Mouse (Mus musculus) CH12.LX (cell line): ENCODE data around the gene Tfr2. TPM values are rescaled to one million over a fixed set of nuclear protein-coding genes. Genes with fewer than 3 reads are reported as not detected.

Source experiments
- DNase-seq: peaks from one replicate; pipeline ENCODE4 v3.0.0-alpha.2; 2013; ENCODE audit errors: extremely low read depth
- H3K27ac ChIP-seq: 2 replicates; pipeline ENCODE4 v1.5.1; 2012; ENCODE audit warnings: low read depth, mild to moderate bottlenecking, control low read depth, moderate library complexity; ENCODE audit not compliant: insufficient read depth
- H3K27me3 ChIP-seq: replicated peaks from 2 replicates; pipeline ENCODE3; 2012; ENCODE audit warnings: inconsistent platforms
- H3K36me3 ChIP-seq, 2 experiments: replicated peaks in 1 of 2; 2 replicates each; pipeline versions ENCODE3 to v1.6.1; 2012; ENCODE audit warnings: inconsistent platforms in 1 of 2, low read length in 1 of 2, mild to moderate bottlenecking in 1 of 2, mixed read lengths in 1 of 2, moderate library complexity in 1 of 2; ENCODE audit not compliant: control insufficient read depth in 1 of 2, insufficient read depth in 1 of 2
- H3K4me1 ChIP-seq, 2 experiments: 2 replicates each; pipeline ENCODE4 v1.6.1; 2012; ENCODE audit warnings: inconsistent platforms in 1 of 2, moderate library complexity in 1 of 2; ENCODE audit not compliant: insufficient read depth in 2 of 2, control insufficient read depth in 1 of 2
- H3K4me2 ChIP-seq: 2 replicates; pipeline ENCODE4 v1.6.1; 2012; ENCODE audit warnings: low read depth, mild to moderate bottlenecking, control low read depth; ENCODE audit not compliant: poor library complexity, insufficient read depth, severe bottlenecking
- H3K4me3 ChIP-seq, 3 experiments: fragments of 150-350 bp in 1 of 3; sonication (generic) in 1 of 3; replicated peaks in 1 of 3; 2 replicates each; pipeline versions ENCODE3 to v1.5.1; 2011 to 2012; ENCODE audit warnings: low read depth in 2 of 3, low read length in 2 of 3, mild to moderate bottlenecking in 2 of 3, moderate library complexity in 2 of 3, control low read depth in 1 of 3, improper control_type of control experiment in 1 of 3, inconsistent platforms in 1 of 3, mixed read lengths in 1 of 3; ENCODE audit not compliant: poor library complexity in 1 of 3
- H3K79me2 ChIP-seq: replicated peaks from 2 replicates; pipeline ENCODE4 v1.6.1; 2012; ENCODE audit warnings: mild to moderate bottlenecking, moderate library complexity; ENCODE audit not compliant: control insufficient read depth, poor library complexity, insufficient read depth, severe bottlenecking; ENCODE audit errors: extremely low read depth
- H3K9ac ChIP-seq: 2 replicates; pipeline ENCODE4 v1.6.1; 2012; ENCODE audit warnings: low read depth, mild to moderate bottlenecking, control low read depth, moderate library complexity; ENCODE audit not compliant: insufficient read depth
- H3K9me3 ChIP-seq: replicated peaks from 2 replicates; pipeline ENCODE3; 2012; ENCODE audit warnings: low read length, inconsistent platforms, mixed read lengths
- CHD1 ChIP-seq: IDR thresholded peaks from 2 replicates; pipeline ENCODE4 v1.6.1; 2012; ENCODE audit warnings: low read depth, low read length, improper control_type of control experiment, inconsistent platforms
- CHD2 ChIP-seq: IDR thresholded peaks from 2 replicates; pipeline ENCODE4 v1.6.1; 2011; ENCODE audit warnings: low read length, improper control_type of control experiment
- ELF1 ChIP-seq: IDR thresholded peaks from 2 replicates; pipeline ENCODE4 v1.6.1; 2014; ENCODE audit warnings: low read depth, mild to moderate bottlenecking, inconsistent platforms, low read length, improper control_type of control experiment
- EP300 ChIP-seq: IDR thresholded peaks from 2 replicates; pipeline ENCODE4 v1.6.1; 2011; ENCODE audit warnings: low read length, improper control_type of control experiment
- ETS1 ChIP-seq: conservative IDR thresholded peaks from 2 replicates; pipeline ENCODE4 v1.6.1; 2012; ENCODE audit warnings: low read depth, mild to moderate bottlenecking, inconsistent platforms, low read length, improper control_type of control experiment, moderate library complexity
- GABPA ChIP-seq: IDR thresholded peaks from 2 replicates; pipeline ENCODE4 v1.6.1; 2012; ENCODE audit warnings: low read depth, low read length, improper control_type of control experiment, inconsistent platforms; ENCODE audit not compliant: insufficient replicate concordance
- HCFC1 ChIP-seq: IDR thresholded peaks from 2 replicates; pipeline ENCODE4 v1.6.1; 2012; ENCODE audit warnings: low read depth, mild to moderate bottlenecking, inconsistent platforms, low read length, improper control_type of control experiment
- JUN ChIP-seq: IDR thresholded peaks from 2 replicates; pipeline ENCODE4 v1.6.1; 2011; ENCODE audit warnings: low read depth, mild to moderate bottlenecking, low read length, improper control_type of control experiment, moderate library complexity; ENCODE audit not compliant: insufficient read depth
- KAT2A ChIP-seq: IDR thresholded peaks from 2 replicates; pipeline ENCODE4 v1.6.1; 2012; ENCODE audit warnings: low read length, improper control_type of control experiment, inconsistent platforms; ENCODE audit not compliant: insufficient replicate concordance
- MAFK ChIP-seq: IDR thresholded peaks from 2 replicates; pipeline ENCODE4 v1.6.1; 2011; ENCODE audit warnings: low read length, improper control_type of control experiment; ENCODE audit not compliant: insufficient replicate concordance
- MAX ChIP-seq: IDR thresholded peaks from 2 replicates; pipeline ENCODE4 v1.6.1; 2011; ENCODE audit warnings: low read length, improper control_type of control experiment
- MXI1 ChIP-seq: IDR thresholded peaks from 2 replicates; pipeline ENCODE4 v1.6.1; 2011; ENCODE audit warnings: mild to moderate bottlenecking, low read depth, low read length, improper control_type of control experiment
- MYC ChIP-seq: IDR thresholded peaks from 2 replicates; pipeline ENCODE4 v1.6.1; 2011; ENCODE audit warnings: low read depth, mild to moderate bottlenecking, improper control_type of control experiment, low read length
- RCOR1 ChIP-seq: conservative IDR thresholded peaks from 2 replicates; pipeline ENCODE4 v1.6.1; 2012; ENCODE audit warnings: low read depth, mild to moderate bottlenecking, inconsistent platforms, low read length, improper control_type of control experiment
- SIN3A ChIP-seq: IDR thresholded peaks from 2 replicates; pipeline ENCODE4 v1.6.1; 2012; ENCODE audit warnings: low read length, improper control_type of control experiment, inconsistent platforms
- SMC3 ChIP-seq: IDR thresholded peaks from 2 replicates; pipeline ENCODE4 v1.6.1; 2011; ENCODE audit warnings: low read depth, low read length, improper control_type of control experiment
- TBP ChIP-seq: conservative IDR thresholded peaks from 2 replicates; pipeline ENCODE4 v1.6.1; 2011; ENCODE audit warnings: low read depth, low read length, improper control_type of control experiment
- TCF12 ChIP-seq: IDR thresholded peaks from 2 replicates; pipeline ENCODE4 v1.6.1; 2014; ENCODE audit warnings: low read depth, mild to moderate bottlenecking, inconsistent platforms, low read length, improper control_type of control experiment
- UBTF ChIP-seq: IDR thresholded peaks from 2 replicates; pipeline ENCODE4 v1.6.1; 2012; ENCODE audit warnings: low read depth, mild to moderate bottlenecking, inconsistent platforms, low read length, improper control_type of control experiment, moderate library complexity
- ZC3H11A ChIP-seq: IDR thresholded peaks from 2 replicates; pipeline ENCODE4 v1.6.1; 2012; ENCODE audit warnings: low read depth, mild to moderate bottlenecking, inconsistent platforms, low read length, improper control_type of control experiment
- ZKSCAN1 ChIP-seq: IDR thresholded peaks from 2 replicates; pipeline ENCODE4 v1.6.1; 2012; ENCODE audit warnings: low read depth, inconsistent platforms, low read length, improper control_type of control experiment, borderline replicate concordance
- ZNF384 ChIP-seq: IDR thresholded peaks from 2 replicates; pipeline ENCODE4 v1.6.1; 2012; ENCODE audit warnings: low read depth, low read length, improper control_type of control experiment, inconsistent platforms
- dilution Hi-C: fragments of 300-500 bp; cut with MboI; formaldehyde crosslinking; loops from 2 replicates; pipeline ENCODE4 v1.14.3; 2020; ENCODE audit warnings: low sequenced_read_pairs; ENCODE audit not compliant: extremely low pct_unique_long_range_greater_than_20kb, extremely low pct_ligation_motif_present
- in situ Hi-C: fragments of 300-500 bp; cut with MboI; formaldehyde crosslinking; loops from 3 replicates; pipeline ENCODE4 v1.14.3; 2019; ENCODE audit warnings: low sequenced_read_pairs, low pct_ligation_motif_present, low pct_unique_long_range_greater_than_20kb, mixed read lengths
- polyA plus RNA-seq: library from polyadenylated mRNA; unstranded; fragments of >175 nt; gene quantifications from 2 replicates; pipeline ENCODE4 v1.2.1, GENCODE M21; 2012; ENCODE audit warnings: low read depth; ENCODE audit not compliant: insufficient read length
- total RNA-seq, 2 experiments: library from RNA; depleted of rRNA; stranded (reverse); fragments of 300-350 nt in 1 of 2; fragments of >200 nt in 1 of 2; gene quantifications; 2 replicates each; pipeline ENCODE4 v1.2.3; 2012 to 2014

The Tfr2 gene
- total and polyA plus RNA-seq, 3 experiments, result 0.67 to 2.2 (median 2.2) TPM

DNA sequence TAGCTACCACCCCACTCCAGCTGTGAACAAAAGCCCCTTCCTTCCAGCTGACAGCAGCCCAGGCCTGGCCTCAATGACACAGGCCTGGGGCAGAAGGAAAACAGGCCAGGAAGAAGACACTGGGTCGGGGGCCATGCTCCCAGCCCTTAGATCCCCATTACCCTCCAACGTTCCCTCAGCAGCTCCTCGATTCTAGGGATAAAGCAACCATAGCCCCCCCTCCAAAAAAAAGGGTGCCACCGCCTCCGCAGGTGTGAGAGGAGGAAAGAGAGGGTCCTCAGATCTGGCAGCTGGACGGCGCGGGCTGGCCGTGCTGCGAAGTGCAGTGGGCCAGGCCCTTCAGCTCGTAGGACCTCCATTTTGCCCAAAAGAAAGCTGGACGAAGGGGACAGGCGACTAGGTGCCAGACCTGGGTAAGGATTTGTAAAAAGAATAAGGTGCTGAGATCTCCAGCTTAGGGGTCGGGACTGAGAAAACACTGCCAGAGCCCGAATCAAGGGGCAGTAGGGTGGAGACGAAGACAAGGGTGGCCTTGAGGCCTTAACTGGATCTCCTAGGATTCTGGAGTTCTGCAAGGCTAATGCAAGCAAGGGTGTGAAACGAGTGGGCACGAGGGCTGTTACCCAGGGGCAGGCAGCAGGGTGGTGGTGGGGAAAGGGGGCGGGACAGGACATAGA is 37.4 kb upstream of the Tfr2 start:
- Histone ChIP-seq H3K79me2 (peaks cover 29% of the 10 kb centered on the region), H3K9me3 (no peaks in the 10 kb centered on the region), H3K27ac (peak overlapping the region; percentile 44; the same call in 1 of the 2 replicates), H3K9ac (peak overlapping the region; percentile 96), H3K27me3 (peaks cover 1% of the 10 kb centered on the region), H3K36me3 (peaks cover 27 to 32% of the 10 kb centered on the region in 2 experiments), H3K4me1 (peaks cover 3 to 37% of the 10 kb centered on the region in 2 experiments; a peak in 3 of 4 replicates), H3K4me2 (peak overlapping the region; percentile 81), H3K4me3 (peak overlapping the region; percentile 79 to 93 (median 93))
- peak; percentile 14 for DNase-seq
- in situ Hi-C loops (loop anchor here (5.0 kb wide), 1 partner anchor 35 kb away; the partner anchor contains the start of gene Tfr2), dilution Hi-C loops (no loop called here)
- TF ChIP-seq SIN3A (peak; percentile 46; the same call in 1 of the 2 replicates), RCOR1 (no peak), UBTF (no peak), MAFK (no peak), MXI1 (peak; percentile 38; the same call in 1 of the 2 replicates)

DNA sequence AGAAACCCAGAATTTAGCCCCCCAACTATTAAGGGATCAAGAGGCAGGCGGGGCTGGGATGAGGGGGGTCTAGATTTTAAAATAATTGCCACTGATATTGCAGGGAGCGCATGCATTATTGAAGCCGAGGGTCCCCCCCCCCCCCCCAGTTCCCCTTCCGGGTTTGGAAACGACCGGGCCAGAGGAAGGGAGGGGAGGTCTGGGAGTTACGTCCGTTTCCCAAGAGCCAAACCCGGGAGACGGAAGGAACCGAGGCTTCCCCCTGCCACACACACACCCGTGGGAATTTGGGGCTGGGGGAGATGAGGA is 36.9 kb upstream of the Tfr2 start:
- in situ Hi-C loops (loop anchor here (5.0 kb wide), 1 partner anchor 35 kb away; the partner anchor contains the start of gene Tfr2), dilution Hi-C loops (no loop called here)
- Histone ChIP-seq H3K4me3 (peak overlapping the region; percentile 79 to 93 (median 93)), H3K36me3 (peaks cover 23 to 27% of the 10 kb centered on the region in 2 experiments), H3K27ac (peak overlapping the region; percentile 65), H3K9ac (peak overlapping the region; percentile 96), H3K4me2 (peak overlapping the region; percentile 81), H3K27me3 (peaks cover 1% of the 10 kb centered on the region), H3K79me2 (peaks cover 29% of the 10 kb centered on the region), H3K4me1 (peaks cover 3 to 35% of the 10 kb centered on the region in 2 experiments; a peak in 3 of 4 replicates), H3K9me3 (no peaks in the 10 kb centered on the region)
- no peak for DNase-seq
- no peak for TF ChIP-seq MAX
- TF ChIP-seq CHD1, result no peak
- TF ChIP-seq ELF1, result peak; percentile 76

- DNase-seq, result peak; percentile 97
- H3K9ac ChIP-seq, result peak within 1 kb of the TSS; percentile 96
- H3K36me3 ChIP-seq, result peaks cover 19 to 22% of the 10 kb centered on the region in 2 experiments
- dilution Hi-C loops (no loop called here), in situ Hi-C loops (loop anchor here (5.0 kb wide), 1 partner anchor 34 kb away; the partner anchor contains the start of gene Tfr2)
- H3K4me1 ChIP-seq, result peaks cover 3 to 34% of the 10 kb centered on the region in 2 experiments; a peak in 3 of 4 replicates
- no peaks in the 10 kb centered on the region for H3K9me3 ChIP-seq
- peak within 1 kb of the TSS; percentile 81 for H3K4me2 ChIP-seq
- H3K27ac ChIP-seq, result peak within 1 kb of the TSS; percentile 65
- H3K27me3 ChIP-seq, result peaks cover 1% of the 10 kb centered on the region
- H3K4me3 ChIP-seq, result peak within 1 kb of the TSS; percentile 79 to 93 (median 93)
- H3K79me2 ChIP-seq, result peaks cover 29% of the 10 kb centered on the region
- TF ChIP-seq TBP (0 out of 2 replicates have a peak, but pooled peaks have one; percentile 69), HCFC1 (peak; percentile 66), ZC3H11A (no peak), MYC (0 out of 2 replicates have a peak, but pooled peaks have one; percentile 18), ZNF384 (peak; percentile 96), ETS1 (no peak; the same call in 1 of the 2 replicates), SMC3 (no peak; the same call in 1 of the 2 replicates), ZKSCAN1 (peak; percentile 52; the same call in 1 of the 2 replicates), KAT2A (peak; percentile 100), CHD2 (peak; percentile 89), MAX (peak; percentile 86), TCF12 (peak; percentile 91), JUN (no peak), EP300 (peak; percentile 44), GABPA (no peak)
Observed at GRCm38 (mm10) chr5:137533117-137533827, 36.4 kb upstream of the Tfr2 start, which contains the start of the genes Epo and Gnb2. Epo (minus strand) TSS chr5:137533242. Gnb2 (minus strand) TSS chr5:137533510.
